Mouse (Mus musculus): ENCODE measurements around the gene Svop. TPM values are rescaled to one million over a fixed set of nuclear protein-coding genes. Genes with fewer than 3 reads are reported as not detected.

Gene Svop
- not detected for total RNA-seq (2021)

- DNase-seq (ENCODE audit: low spot score) = peak; percentile 11
- intact Hi-C loops (cut with DNase I) = no loop called here
Observed at GRCm38 (mm10) chr5:114091057-114091807, at the start of gene Svop. Gene Svop, minus strand, starts transcription at chr5:114091570.

GRCm38 (mm10) chr5:114139175-114139574, 47.8 kb upstream of the Svop start:
- intact Hi-C loops (cut with DNase I) = loop anchor here (5.0 kb wide), 1 partner anchor 38 kb away; no protein-coding TSS in a partner anchor
- peak; percentile 84 for DNase-seq (ENCODE audit: low spot score)

- intact Hi-C loops (cut with DNase I) = loop anchor here (5.0 kb wide), 1 partner anchor 39 kb away; no protein-coding TSS in a partner anchor
Observed at GRCm38 (mm10) chr5:114138277-114139164, 47.2 kb upstream of the Svop start.

GRCm38 (mm10) chr5:114137481-114138276, 46.3 kb upstream of the Svop start:
- intact Hi-C loops (cut with DNase I) = loop anchor here (5.0 kb wide), 1 partner anchor 40 kb away; no protein-coding TSS in a partner anchor
- DNase-seq (ENCODE audit: low spot score) = no peak

More at GRCm38 (mm10) chr5:114138277-114139164, 47.2 kb upstream of the Svop start:
- no peak for DNase-seq (ENCODE audit: low spot score)

GRCm38 (mm10) chr5:114135516-114135915, 44.1 kb upstream of the Svop start:
- intact Hi-C loops (cut with DNase I) = loop anchor here (2.0 to 5.0 kb wide), 2 partner anchors 17 to 42 kb away; no protein-coding TSS in a partner anchor
- DNase-seq (ENCODE audit: low spot score) = no peak

- intact Hi-C loops (cut with DNase I) = loop anchor here (2.0 kb wide), 1 partner anchor 19 kb away; no protein-coding TSS in a partner anchor
- no peak for DNase-seq (ENCODE audit: low spot score)
Observed at GRCm38 (mm10) chr5:114134091-114134534, 42.7 kb upstream of the Svop start.

- no peak for DNase-seq (ENCODE audit: low spot score)
- intact Hi-C loops (cut with DNase I) = no loop called here
Observed at GRCm38 (mm10) chr5:114132841-114133240, 41.5 kb upstream of the Svop start.

GRCm38 (mm10) chr5:114131521-114131840, 40.1 kb upstream of the Svop start:
- peak; percentile 40 for DNase-seq (ENCODE audit: low spot score)
- intact Hi-C loops (cut with DNase I) = no loop called here

- peak; percentile 88 for DNase-seq (ENCODE audit: low spot score)
- intact Hi-C loops (cut with DNase I) = no loop called here
Observed at GRCm38 (mm10) chr5:114130698-114131520, 39.5 kb upstream of the Svop start.

- DNase-seq (ENCODE audit: low spot score) = no peak
- intact Hi-C loops (cut with DNase I) = no loop called here
Observed at GRCm38 (mm10) chr5:114130211-114130605, 38.8 kb upstream of the Svop start, which contains the start of gene Ung. Gene Ung, plus strand, starts transcription at chr5:114130386.

GRCm38 (mm10) chr5:114129550-114130210, 38.3 kb upstream of the Svop start:
- intact Hi-C loops (cut with DNase I) = loop anchor here (5.0 to 10.0 kb wide), 2 partner anchors 77 to 245 kb away; no protein-coding TSS in a partner anchor
- no peak for DNase-seq (ENCODE audit: low spot score)

- DNase-seq (ENCODE audit: low spot score) = peak; percentile 59
- intact Hi-C loops (cut with DNase I) = loop anchor here (2.0 to 10.0 kb wide), 3 partner anchors 27 to 247 kb away; no protein-coding TSS in a partner anchor
Observed at GRCm38 (mm10) chr5:114127374-114128349, 36.3 kb upstream of the Svop start, which contains the start of gene Alkbh2. Gene Alkbh2, minus strand, starts transcription at chr5:114128218.

- no peak for DNase-seq (ENCODE audit: low spot score)
- intact Hi-C loops (cut with DNase I) = loop anchor here (2.0 to 10.0 kb wide), 3 partner anchors 26 to 248 kb away; no protein-coding TSS in a partner anchor
Observed at GRCm38 (mm10) chr5:114126499-114127244, 35.3 kb upstream of the Svop start.

GRCm38 (mm10) chr5:114126008-114126407, 34.6 kb upstream of the Svop start:
- no peak for DNase-seq (ENCODE audit: low spot score)
- intact Hi-C loops (cut with DNase I) = loop anchor here (2.0 to 10.0 kb wide), 3 partner anchors 25 to 249 kb away; no protein-coding TSS in a partner anchor

- intact Hi-C loops (cut with DNase I) = loop anchor here (10.0 kb wide), 1 partner anchor 255 kb away; no protein-coding TSS in a partner anchor
Observed at GRCm38 (mm10) chr5:114119806-114120205, 28.4 kb upstream of the Svop start.

GRCm38 (mm10) chr5:114116586-114116985, 25.2 kb upstream of the Svop start:
- intact Hi-C loops (cut with DNase I) = no loop called here

More at GRCm38 (mm10) chr5:114119806-114120205, 28.4 kb upstream of the Svop start:
- DNase-seq (ENCODE audit: low spot score) = no peak

More at GRCm38 (mm10) chr5:114116586-114116985, 25.2 kb upstream of the Svop start:
- DNase-seq (ENCODE audit: low spot score) = no peak
